ENCODE assay signal across 8 mouse cellular contexts in genomic region chr19:4961928-4962601, GRCm38 (mm10). TPM values are rescaled to one million over a fixed set of nuclear protein-coding genes. Genes with fewer than 3 reads are reported as not detected.
DNase-seq lines count a peak whose midpoint lies in the region; ATAC-seq lines count a peak whose summit lies in the region.

Gene Mrpl11 (plus strand): TSS chr19:4962147.

- H3K27ac ChIP-seq in intestine, embryonic 14.5 days (ENCODE audit: low read depth), result peak within 1 kb of the TSS; percentile 72

- peak; percentile 97 for ATAC-seq in intestine, embryonic 14.5 days (replicated peaks; ENCODE audit: low FRiP score, low TSS enrichment, low read depth)

- WGBS in intestine, embryonic 14.5 days, result under 1% methylated on average over 34 of the region's 34 CpGs

- H3K4me1 ChIP-seq in intestine, embryonic 14.5 days (replicated peaks; ENCODE audit: control insufficient read depth, insufficient read depth, low read length), result peaks cover 5% of the 10 kb centered on the region; the same call in 1 of the 2 replicates

- H3K36me3 ChIP-seq in intestine, embryonic 14.5 days (ENCODE audit: control insufficient read depth, insufficient read depth, low read length), result peaks cover 26% of the 10 kb centered on the region

- no peaks in the 10 kb centered on the region for H3K27me3 ChIP-seq in intestine, embryonic 14.5 days (replicated peaks; ENCODE audit: control insufficient read depth, insufficient read depth, low read length)

- H3K4me3 ChIP-seq in intestine, embryonic 14.5 days (ENCODE audit: low read depth, low read length), result peak within 1 kb of the TSS; percentile 82

- H3K9ac ChIP-seq in intestine, embryonic 14.5 days (ENCODE audit: low read length), result peak within 1 kb of the TSS; percentile 67

- DNase-seq in adrenal gland, adult 18-20 months (ENCODE audit: low spot score in 2 of 2), result peak; percentile 76 to 80
- DNase-seq in embryo, embryonic 11 days, result peak; percentile 95
- peak; percentile 80 for DNase-seq in gastrocnemius, postnatal 25 days
- DNase-seq in intestine, embryonic 14.5 days (ENCODE audit: low spot score), result peak; percentile 94
- peak; percentile 92 to 96 for DNase-seq in left cerebral cortex, postnatal 14 days (ENCODE audit: low spot score in 2 of 2)
- peak; percentile 95 for DNase-seq in mesoderm, embryonic 11.5 days (ENCODE audit: low read depth, low spot score)
- DNase-seq in right cerebral cortex, postnatal 36 days (ENCODE audit: low spot score in 2 of 2), result peak; percentile 92 to 93
- peak; percentile 92 for DNase-seq in yolk sac, embryonic 10.5 days (ENCODE audit: low spot score)

- H3K4me2 ChIP-seq in intestine, embryonic 14.5 days (ENCODE audit: low read length), result peak within 1 kb of the TSS; percentile 74

- intact Hi-C loops in left cerebral cortex, postnatal 14 days (cut with DNase I), result loop anchor here (5.0 kb wide), 1 partner anchor 40 kb away; no protein-coding TSS in a partner anchor

- no peaks in the 10 kb centered on the region for H3K9me3 ChIP-seq in intestine, embryonic 14.5 days (ENCODE audit: control insufficient read depth, low read length)

RNA-seq across cellular contexts. Expression of gene Mrpl11, which starts in this region (rescaled TPM):
- 10 to 100 TPM; 51.3 to 59.1 TPM for total RNA-seq in adrenal gland, adult 18-20 months (2021)
- 10 to 100 TPM; 57.6 to 59.6 TPM for total RNA-seq in gastrocnemius, postnatal 25 days (2021)
- 119 and 127 TPM in 2 replicates for polyA plus RNA-seq in intestine, embryonic 14.5 days (2014; fragmentation: Nextera tagmentation; extraction: Ambion mirVana)
- 10 to 100 TPM; 60.2 to 61.9 TPM for total RNA-seq in left cerebral cortex, postnatal 14 days (2021)

Comparison
In these comparisons a context has a peak if more than half of its experiments do, and no peak if none do; other contexts are left out.
1. Peak in every context shown above with its lines: DNase-seq, ATAC-seq, H3K4me3 ChIP-seq and H3K27ac ChIP-seq.